Mouse (Mus musculus): ENCODE data around the gene Capn7.
A peak's percentile ranks its signal among the peaks of the same experiment; 100 is the strongest.

Gene Capn7

GRCm38 (mm10) chr14:31336369-31337155, at the start of gene Capn7:
Capn7 (plus strand) TSS chr14:31336638.
- peak; percentile 97 for DNase-seq (ENCODE audit: low spot score)

DNA sequence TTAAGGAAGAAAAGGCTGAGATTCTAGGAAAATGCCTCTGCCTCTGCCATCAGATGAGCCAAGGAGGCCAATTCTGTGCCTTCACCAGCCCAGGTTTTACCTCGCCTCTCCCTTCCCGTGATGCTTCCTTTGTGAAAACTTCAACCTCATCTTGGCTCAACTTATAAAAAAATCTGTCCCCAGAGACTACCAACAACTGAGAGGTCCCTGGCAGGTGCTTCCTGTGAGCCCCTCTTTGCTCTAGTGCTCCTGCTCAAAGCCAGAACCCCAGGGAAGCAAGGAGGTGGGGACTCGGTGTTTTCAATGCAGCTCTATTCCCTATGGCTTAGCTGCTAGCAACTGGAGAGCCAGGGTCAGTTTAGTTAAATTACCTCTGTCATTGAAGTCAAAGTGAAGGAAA, 23.2 kb upstream of the Capn7 start:
- no peak for DNase-seq (ENCODE audit: low spot score)

GRCm38 (mm10) chr14:31316613-31317012, 19.8 kb upstream of the Capn7 start:
- no peak for DNase-seq (ENCODE audit: low spot score)

- DNase-seq (ENCODE audit: low spot score): no peak
These were observed 18.7 kb upstream of the Capn7 start for GRCm38 (mm10) chr14:31317754-31318153.

DNA sequence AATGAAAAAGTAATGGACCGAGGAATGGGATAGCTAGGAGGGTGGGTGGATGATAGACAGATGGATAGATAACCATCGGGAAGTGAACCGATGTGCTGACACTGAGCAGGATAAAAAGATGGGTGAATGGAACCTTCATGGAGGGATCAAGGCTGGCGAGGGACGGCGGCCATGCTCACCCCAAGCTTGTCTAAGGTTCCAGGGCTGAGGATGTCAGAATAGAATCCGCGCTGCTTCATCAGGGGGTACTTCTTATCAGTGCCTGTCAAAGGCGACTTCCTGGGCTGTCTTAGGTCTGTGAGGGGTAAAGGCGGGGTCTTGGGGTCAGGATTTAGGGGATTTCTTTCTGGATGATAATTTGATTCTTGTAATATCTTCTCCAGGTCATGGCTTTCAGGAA, 16.9 kb upstream of the Capn7 start:
- DNase-seq (ENCODE audit: low spot score): no peak

DNA sequence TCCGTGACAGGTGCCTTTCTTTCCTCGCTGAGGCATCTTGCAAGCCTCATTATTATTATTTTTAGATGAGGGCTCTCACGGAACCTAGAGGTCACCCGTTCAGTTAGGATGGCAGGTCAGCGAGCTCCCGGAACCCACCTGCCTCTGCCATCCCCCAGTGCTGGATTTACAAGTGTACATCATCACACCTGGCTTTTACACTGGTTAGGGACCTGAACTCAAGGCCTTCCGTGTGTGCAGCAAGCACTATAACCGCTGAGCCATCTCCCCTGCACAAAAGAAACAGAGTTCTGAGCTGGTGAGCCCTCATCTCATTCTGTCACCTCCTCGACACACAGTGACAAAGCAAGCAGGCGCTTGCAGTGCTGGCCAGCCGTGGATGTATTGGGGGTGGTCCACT, 15.3 kb upstream of the Capn7 start:
- DNase-seq (ENCODE audit: low spot score): no peak

- no peak for DNase-seq (ENCODE audit: low spot score)
These were observed 14.2 kb upstream of the Capn7 start for GRCm38 (mm10) chr14:31322191-31322590.

- no peak for DNase-seq (ENCODE audit: low spot score)
These were observed 13.2 kb upstream of the Capn7 start for GRCm38 (mm10) chr14:31323189-31323588.

- DNase-seq (ENCODE audit: low spot score): peak; percentile 34
These were observed 12.3 kb upstream of the Capn7 start, which contains the start of gene Dnah1 for GRCm38 (mm10) chr14:31323849-31324792. Dnah1 (minus strand) TSS chr14:31323896.

DNA sequence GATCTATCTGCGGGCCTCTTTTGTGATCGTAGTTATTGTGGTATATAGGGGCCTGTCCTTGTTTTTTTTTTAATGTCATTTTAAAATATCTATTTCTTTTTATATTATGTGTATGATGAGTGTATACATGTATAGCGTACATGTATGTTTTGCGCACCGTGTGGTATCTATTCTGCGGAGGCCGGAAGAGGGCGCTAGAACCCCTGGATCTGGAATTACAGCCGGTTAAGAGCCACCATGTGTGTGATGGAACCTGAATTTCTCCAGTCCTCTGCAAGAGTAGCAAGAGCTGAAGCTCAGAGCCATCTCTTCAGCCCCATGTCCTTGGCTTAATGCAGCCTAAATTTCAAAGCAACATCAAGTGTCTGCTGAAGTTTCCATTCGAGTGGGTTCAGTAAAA, 11.6 kb upstream of the Capn7 start:
- no peak for DNase-seq (ENCODE audit: low spot score)

DNA sequence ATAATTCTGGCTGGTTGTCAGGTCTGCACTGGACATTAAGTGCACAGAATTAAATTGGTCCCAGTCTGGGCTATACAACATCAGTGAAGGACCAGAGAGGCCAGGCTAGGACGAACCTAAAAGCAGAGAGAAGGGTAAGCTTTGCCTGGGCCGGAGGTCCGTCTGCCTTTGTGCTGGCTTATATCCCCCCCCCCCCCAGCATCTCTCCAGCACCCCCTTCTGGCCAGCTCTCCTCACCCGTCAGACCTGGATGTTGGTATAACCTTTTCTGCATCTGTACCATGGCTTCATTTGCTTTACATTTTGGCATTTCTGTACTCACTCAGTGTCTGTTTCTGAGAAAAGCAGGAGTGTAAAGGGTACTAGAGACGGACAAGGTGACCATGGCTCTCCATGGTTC, 10.9 kb upstream of the Capn7 start:
- DNase-seq (ENCODE audit: low spot score): no peak

DNA sequence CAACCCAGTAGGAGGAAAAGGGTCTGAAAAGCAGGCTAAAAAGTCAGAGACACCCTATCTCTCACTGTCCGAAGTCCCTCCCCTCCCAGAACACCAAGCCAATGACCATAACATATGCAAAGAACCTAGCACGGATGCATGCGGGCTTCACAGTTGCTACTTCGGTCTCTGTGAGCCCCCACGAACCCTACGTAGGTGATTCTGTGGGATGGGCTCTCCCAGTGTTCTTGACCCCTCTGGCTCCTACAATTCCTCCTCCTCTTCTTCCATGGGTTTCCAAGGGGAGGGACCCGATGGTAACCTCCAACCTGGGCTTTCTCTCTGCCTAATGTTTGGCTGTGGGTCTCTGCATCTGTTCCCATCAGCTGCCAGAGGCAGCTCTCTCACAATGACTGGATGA, 9.7 kb upstream of the Capn7 start:
- DNase-seq (ENCODE audit: low spot score): no peak

DNA sequence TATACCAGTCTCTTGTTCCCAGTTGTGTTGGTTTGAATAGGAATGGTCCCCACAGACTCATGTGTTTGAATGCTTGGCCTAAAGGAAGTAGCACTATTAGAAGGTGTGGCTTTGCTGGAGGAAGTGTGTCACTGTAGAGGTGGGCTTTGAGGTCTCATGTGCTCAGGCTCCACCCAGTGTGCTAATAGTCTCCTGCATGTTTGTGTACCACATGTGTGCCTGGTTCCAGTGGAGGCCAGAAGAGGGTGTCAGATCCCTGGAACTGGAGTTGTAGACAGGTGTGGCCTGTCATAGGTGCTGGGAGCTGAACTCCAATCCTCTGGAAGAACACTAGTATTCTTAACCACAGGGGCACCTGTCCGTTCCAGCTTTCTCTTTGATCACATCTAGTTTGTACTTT, 9.2 kb upstream of the Capn7 start:
- DNase-seq (ENCODE audit: low spot score): no peak

GRCm38 (mm10) chr14:31327681-31328080, 8.8 kb upstream of the Capn7 start:
- no peak for DNase-seq (ENCODE audit: low spot score)

- no peak for DNase-seq (ENCODE audit: low spot score)
These were observed 6.7 kb upstream of the Capn7 start for GRCm38 (mm10) chr14:31329741-31330140.

- no peak for DNase-seq (ENCODE audit: low spot score)
These were observed 5.5 kb upstream of the Capn7 start for GRCm38 (mm10) chr14:31330957-31331356.

DNA sequence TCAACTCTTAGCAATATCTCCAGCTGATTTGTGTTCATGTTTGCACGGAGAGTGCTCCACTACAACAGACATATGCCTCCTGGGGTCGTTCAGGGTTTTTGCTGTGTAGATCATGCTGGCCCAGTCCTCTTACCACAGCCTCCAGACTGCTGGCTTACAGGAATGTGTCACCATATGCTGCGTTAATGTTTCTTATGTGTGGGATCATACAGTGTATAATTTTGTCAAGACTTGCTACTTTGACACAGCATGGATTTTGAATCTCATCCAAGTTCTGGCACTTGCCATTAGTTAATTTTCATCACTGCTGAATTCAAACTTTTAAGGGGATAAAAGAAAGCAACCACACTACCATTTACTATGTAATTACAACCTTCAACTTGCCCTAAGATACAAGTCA, 673 bp upstream of the Capn7 start:
- DNase-seq (ENCODE audit: low spot score): no peak

DNA sequence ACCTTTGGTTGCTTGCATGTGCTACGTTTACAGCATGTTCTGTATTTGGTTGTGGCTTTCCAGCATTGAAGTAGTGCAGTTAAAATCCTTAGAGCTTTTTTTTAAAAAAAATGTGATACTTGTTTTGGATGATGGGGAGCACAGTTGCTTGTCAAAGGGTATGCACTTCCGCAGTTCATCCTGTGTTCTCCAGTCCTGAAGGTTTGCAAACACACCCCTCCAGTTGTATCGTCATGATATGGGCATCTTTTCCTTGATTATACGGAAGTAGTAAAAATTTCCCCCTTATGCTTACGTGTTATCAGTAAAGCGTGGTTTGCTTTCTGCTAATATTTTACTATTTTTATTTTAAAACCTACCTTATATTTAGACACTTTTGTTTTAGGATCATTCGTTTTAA, 968 bp downstream of the Capn7 start:
- DNase-seq (ENCODE audit: low spot score): no peak

- DNase-seq (ENCODE audit: low spot score): no peak
These were observed 1.5 kb downstream of the Capn7 start for GRCm38 (mm10) chr14:31337947-31338346.

GRCm38 (mm10) chr14:31343241-31343640, 6.8 kb downstream of the Capn7 start:
- no peak for DNase-seq (ENCODE audit: low spot score)

DNA sequence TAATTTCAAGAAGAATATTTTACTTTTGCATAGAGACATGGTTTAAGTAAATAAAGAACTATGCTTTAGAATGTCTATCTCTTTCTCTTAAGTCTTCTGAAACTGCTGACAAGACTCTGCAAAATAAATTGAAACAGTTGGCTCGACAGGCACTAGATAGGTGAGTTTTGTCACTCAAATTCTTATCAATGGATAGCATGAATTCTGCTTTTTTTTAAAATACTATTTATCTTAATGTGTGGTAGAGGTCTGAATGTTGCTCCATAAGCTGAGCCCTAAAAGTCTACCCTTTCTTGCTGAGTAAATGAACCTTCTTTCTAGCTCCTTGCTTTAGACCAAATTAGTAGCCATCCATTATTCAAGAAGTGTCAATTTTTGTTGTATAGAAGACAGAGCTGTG, 8.9 kb downstream of the Capn7 start:
- no peak for DNase-seq (ENCODE audit: low spot score)

- no peak for DNase-seq (ENCODE audit: low spot score)
These were observed 25.8 kb downstream of the Capn7 start for GRCm38 (mm10) chr14:31362236-31362635.

- no peak for DNase-seq (ENCODE audit: low spot score)
These were observed 28.2 kb downstream of the Capn7 start for GRCm38 (mm10) chr14:31364589-31364988.

Measured in layer of hippocampus, adult 11-12 months (tissue).